Mouse (Mus musculus) olfactory bulb, adult 2 months (tissue): ENCODE results near the gene Ppp1r12b.

ENCODE experiments used
- CTCF ChIP-seq: fragments of 200-500 bp; IDR thresholded peaks from 2 replicates; pipeline ENCODE4 v1.5.1; 2012; ENCODE audit warnings: low read depth, mild to moderate bottlenecking, low read length, moderate library complexity; ENCODE audit not compliant: insufficient read depth
- POLR2A ChIP-seq: fragments of 200-500 bp; IDR thresholded peaks from 2 replicates; pipeline ENCODE4 v1.6.1; 2012; ENCODE audit warnings: mild to moderate bottlenecking, low read depth, low read length, moderate library complexity; ENCODE audit not compliant: insufficient read depth

DNA sequence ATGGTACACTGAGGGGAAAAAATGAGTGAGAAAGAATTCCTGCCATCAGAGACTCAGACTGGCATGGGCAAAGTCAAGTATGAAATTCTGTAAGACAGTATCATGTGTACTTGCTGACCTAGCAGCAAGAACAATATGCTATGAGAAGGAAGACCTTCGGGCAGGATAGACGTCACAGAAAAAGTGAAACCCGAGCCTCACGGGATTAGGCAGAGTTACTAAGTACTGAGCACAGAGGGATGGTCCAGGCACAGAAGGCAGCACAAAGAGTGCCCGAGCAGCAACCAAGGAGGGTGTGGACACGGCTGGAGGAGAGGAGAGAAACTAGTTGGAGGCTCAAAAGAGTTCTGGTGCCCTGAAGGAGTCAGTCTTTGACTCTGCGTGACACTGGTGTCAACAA is 23.3 kb downstream of the Ppp1r12b start:
- TF ChIP-seq CTCF = no peak
- TF ChIP-seq POLR2A = no peak
